Mouse (Mus musculus) thymus, adult 18-20 months (tissue): ENCODE data around the gene Cox8b.

ENCODE experiments used
- DNase-seq, 2 experiments: peaks; one replicate each; pipeline ENCODE4 v3.0.0; 2022; ENCODE audit warnings: mixed read lengths in 2 of 2

The Cox8b gene

GRCm38 (mm10) chr7:140900220-140900619 is at the start of gene Cox8b:
TSS of gene Cox8b (minus strand) at chr7:140900446.
- DNase-seq = no peak

DNA sequence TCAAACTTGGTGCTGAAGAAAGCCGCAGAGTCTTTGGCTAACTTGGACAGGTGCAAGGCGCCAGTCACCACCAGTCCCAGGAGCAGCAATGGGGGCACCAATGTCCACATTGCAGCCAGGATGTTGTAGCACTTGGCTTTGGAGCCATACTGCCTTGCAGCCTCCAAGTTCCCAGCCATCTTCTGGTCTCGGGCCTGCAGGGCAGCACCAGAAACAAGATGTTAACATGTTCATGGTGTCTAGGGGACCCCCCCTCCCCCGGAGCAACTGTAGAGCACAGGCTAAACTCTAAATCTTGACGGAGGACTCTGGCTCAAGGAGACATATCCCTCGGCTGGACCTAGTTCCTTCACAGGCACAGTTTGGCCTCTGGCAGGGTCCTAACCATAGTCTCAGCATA is 49.0 kb upstream of the Cox8b start:
- no peak for DNase-seq

GRCm38 (mm10) chr7:140948161-140948560 is 47.9 kb upstream of the Cox8b start:
- DNase-seq = no peak

GRCm38 (mm10) chr7:140946980-140947379 is 46.7 kb upstream of the Cox8b start:
- no peak for DNase-seq

DNA sequence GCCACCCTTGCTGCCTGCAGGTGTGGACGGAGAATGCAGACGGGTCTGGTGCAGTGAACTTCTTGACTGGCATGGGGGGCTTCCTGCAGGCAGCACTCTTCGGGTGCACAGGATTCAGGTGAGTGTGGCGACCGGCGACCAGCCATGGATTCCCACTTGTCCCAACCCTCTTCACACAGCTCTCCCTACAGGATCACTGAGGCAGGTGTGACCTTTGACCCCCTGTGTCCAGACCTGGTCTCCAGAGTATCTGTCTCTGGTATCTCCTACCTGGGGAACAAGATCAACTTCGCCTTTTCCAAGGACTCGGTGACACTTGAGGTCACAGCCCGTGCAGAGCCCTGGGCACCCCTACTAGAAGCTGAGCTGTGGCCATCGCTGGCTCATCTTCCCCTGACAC is 46.1 kb upstream of the Cox8b start:
- no peak for DNase-seq

DNA sequence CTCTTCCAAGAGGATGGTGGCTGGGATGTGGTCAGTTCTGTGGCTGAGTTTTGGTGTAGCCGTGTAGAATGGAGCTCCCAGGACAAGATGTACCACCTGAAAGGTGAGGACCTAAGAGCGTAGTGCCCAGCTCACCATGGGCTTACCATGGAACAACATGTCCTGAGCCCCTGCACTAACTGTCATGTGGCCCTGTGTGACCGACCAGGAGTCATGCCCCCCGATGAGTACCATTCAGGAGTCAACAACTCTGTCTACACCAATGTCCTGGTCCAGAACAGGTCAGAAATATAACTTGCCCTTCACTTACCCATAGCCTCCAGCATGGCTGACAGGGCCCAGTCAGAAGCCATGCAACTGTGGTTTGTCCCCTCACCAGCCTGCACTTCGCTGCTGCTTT is 45.0 kb upstream of the Cox8b start:
- no peak for DNase-seq

DNA sequence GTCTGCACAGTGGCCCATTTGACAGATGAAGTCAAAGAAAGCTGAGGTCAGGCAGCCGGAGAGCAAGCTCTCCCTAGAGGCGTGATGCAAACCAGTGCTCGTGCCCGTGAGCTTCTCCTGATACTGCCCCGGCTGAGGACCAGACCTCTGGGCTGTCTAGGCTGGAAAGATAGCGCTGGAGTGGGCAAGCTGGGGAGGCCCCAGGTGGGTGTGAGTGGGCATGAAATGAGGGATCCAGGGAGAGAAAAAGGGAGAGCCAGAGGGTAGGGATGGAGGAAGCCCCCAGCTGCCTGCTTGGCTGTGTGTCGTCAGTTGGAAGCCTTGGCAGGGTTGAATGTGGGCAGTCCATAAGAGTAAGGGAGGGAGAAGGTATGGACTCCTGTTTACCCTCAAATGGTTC is 44.0 kb upstream of the Cox8b start:
- no peak for DNase-seq

DNA sequence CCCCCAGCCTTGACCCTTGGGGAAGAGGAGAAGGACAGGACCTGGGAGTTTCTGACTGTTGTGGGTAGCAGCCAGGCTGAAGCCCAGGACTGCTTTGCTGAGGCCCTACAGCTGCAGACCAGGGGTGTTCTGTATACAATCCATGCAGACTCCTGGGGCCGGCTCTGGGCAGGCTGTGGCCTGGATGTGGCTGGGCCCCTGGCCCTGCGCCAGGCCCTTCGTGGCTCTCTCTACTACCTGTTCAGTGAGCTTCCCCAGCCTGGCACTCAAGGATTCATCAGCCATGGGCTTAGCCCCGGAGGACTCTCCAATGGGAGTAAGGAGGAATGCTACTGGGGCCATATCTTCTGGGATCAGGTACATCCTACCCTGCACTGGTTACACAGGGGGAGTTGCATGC is 43.1 kb upstream of the Cox8b start:
- DNase-seq = no peak

DNA sequence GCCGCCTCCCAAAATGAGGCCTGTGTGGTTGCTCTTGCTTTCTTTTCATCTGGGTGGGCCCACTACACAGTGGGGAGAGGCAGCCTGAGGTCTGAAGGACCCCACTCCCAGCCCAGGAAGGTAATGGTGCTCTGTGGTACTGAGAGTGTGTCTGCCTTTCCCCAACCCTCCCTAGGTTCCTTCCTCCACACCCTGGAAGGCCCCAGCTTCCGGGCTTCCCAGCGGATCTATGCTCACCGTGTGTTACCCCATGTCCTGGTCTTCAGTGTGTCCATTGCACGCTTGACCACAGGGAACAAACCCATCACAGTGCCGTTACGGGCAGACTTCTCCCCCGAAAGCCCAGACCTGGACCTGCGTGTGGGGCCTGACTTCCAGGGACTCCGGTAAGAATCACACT is 42.6 kb upstream of the Cox8b start:
- DNase-seq = no peak

DNA sequence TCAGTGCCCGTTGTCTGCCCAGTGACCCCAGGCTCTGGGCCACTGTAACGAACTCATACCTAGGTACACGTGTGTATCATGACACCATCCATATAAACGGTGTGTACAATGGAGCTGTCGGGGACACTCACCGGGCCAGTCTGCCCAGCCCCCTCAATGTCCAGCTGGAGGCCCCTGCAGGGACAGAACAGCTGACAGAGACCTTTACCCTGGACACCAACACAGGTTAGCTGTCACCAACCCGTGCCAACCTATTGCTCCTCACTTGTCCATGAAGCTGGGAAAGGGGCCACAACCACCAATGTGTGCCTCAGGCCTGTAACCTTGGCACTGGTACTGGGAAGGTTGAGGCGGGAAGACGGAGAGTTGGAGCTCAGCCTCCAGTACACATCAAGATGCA is 42.1 kb upstream of the Cox8b start:
- no peak for DNase-seq

DNA sequence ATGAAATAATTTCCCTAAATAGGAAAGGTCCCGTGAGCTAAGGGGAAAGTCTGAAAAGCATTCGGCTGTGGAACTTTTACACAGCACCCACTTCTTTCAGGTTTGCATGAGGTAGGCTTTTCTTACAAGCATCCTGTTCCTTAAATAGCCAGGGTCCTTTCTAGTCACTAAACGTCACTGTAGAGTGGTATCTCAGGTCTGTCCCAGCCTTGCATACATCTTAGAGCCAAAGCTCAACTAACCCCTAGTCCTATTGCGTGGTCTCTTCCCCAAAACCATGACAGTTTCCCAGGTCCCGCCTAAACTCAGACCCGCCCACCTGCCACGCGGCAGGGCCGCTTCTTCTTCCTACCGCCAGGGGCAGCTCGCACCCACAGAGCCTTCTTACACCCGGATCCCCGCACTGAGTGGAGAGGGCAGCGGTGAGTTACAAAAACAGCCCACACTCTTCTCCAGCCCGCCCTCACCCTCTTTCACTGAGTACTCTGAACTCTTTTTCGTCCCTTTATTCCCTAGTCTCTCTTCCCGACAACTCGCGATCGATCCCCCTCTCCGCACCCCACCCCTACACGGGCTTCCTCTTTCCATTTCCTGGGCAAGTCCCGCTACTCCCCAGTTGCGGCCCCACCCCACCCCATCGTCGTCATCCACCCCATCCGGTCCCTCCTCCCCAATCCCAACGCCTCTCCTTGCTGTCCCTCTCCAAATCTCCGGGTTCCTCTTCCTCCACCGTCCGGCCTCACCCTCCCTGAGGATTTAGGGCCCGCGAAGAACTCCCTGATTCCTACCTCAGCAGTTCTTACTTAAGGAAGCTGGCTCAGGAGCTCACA is 41.2 kb upstream of the Cox8b start, which contains the start of gene Pgghg:
TSS of gene Pgghg (plus strand) at position 170 of the 830 bp plus-strand sequence.
- peak; percentile 68 to 75 for DNase-seq

- no peak for DNase-seq
Measured at GRCm38 (mm10) chr7:140939669-140940171, 39.5 kb upstream of the Cox8b start.

GRCm38 (mm10) chr7:140938896-140939295 is 38.6 kb upstream of the Cox8b start:
- no peak for DNase-seq

DNA sequence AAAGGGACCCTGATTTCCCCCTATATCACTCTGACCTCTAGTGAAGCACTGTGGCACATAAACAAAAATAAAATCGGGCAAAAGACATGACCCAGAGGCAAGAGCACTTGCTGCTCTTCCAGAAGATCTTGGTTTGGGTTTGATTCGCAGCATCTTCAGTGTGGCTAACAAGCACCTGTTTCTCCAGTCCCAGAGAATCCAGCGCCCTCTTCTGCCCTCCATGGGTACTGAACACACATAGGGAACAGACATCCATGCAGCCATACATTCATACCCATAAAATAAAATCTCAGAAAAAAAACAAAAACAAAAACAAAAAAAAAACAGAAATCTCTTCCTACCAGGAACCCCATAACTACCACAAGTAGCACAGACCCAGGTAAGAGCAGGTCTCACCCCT is 38.2 kb upstream of the Cox8b start:
- DNase-seq = no peak

- no peak for DNase-seq
Measured at GRCm38 (mm10) chr7:140927181-140927580, 26.9 kb upstream of the Cox8b start.

GRCm38 (mm10) chr7:140923070-140923775 is 23.0 kb upstream of the Cox8b start:
- DNase-seq = no peak

GRCm38 (mm10) chr7:140922398-140923069 is 22.3 kb upstream of the Cox8b start:
- DNase-seq = no peak

DNA sequence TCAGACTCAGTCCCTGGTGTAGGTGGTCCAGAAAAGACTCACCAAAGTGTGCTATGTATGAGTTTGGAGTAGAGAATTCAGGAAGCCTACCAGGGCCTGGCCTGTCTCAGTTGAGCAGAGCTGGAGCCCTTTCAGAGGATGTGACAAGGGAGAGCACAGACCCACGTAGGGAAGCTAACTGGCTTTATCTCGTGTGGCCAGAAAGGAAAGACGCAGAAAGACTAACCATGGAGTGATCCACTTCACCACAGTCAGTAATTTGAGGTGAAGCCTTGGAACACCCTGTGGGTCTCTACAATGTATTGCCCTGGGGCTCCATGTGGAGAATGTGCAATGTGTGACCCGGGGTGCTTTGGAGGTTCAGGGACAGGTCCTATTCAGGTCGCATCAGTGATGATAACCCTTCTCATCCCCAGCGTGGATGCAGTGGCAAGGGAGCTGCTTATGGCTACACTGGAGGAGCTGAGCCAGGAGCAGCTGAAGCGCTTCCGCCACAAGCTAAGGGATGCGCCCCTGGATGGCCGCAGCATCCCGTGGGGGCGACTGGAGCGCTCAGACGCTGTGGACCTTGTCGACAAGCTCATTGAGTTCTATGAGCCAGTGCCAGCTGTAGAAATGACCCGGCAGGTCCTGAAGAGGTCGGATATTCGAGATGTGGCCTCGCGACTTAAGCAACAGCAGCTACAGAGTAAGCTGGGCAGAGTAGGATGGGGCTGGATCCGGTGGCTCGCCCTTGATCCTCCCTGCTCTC is 21.2 kb upstream of the Cox8b start:
- no peak for DNase-seq

GRCm38 (mm10) chr7:140920418-140921029 is 20.3 kb upstream of the Cox8b start, which contains the start of gene Nlrp6:
TSS of gene Nlrp6 (plus strand) at chr7:140920902.
- DNase-seq = no peak

- DNase-seq = no peak
Measured at GRCm38 (mm10) chr7:140919911-140920310, 19.7 kb upstream of the Cox8b start.

DNA sequence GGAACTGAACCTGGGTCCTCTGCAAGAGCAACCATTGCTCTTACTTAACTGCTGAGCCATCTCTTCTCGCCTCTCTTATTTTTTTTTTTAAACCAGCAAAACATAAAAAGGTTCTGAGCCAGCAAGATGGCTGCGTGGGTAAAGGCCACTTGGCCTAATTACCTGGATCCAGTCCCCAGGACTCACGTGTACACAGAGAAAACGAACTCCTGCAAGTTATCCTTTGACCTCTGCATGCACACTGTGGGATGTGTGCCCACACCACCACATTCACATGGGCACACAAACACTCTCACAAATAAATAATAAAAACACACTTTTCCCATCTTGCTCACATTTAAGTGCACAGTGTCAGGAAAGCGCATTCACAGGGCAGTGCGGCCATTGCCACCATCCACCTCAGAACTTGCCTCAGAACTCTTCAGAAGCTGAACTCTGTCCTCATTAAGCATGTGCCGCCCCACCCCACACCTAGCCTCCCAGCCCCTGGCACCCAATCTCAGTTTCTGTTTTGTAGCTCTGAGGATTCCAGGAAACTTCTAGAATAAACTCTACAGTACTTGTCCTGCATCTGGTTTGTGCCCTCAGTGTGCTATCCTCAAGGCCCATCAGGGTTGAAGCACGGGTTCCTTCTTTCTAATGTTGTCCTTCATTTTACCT is 13.9 kb upstream of the Cox8b start:
- no peak for DNase-seq
